Mouse (Mus musculus): ENCODE results near the gene Anapc16. TPM values are rescaled to one million over a fixed set of nuclear protein-coding genes. Genes with fewer than 3 reads are reported as not detected.
"Not testable (repeated sequence)": the region's sequence is repeated elsewhere in the genome, so short reads cannot be mapped to it uniquely, and the experiment has no call there.

Anapc16 gene
- total RNA-seq, 2 experiments from 2014 or later = 66.0 to 72.3 TPM

DNA sequence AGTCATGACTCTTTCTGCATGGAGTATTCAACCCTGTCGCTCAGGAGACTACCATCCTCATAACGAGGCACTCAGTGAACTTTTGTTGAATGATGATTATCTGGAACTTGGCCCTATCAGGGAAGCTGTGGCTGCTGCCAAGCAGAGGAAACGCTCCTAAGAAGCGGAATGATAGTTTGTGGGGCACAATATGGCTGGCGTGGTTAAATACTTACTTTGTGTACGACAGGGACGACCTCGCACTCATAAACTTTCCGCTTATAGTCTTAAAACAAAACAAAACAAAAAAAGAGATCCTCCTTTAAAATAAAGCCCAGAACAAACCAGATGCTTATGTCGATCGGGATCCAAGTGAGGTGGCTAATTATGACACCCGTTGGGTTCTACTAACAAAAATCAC, 732 bp downstream of the Anapc16 start:
- peak in 1 of 2 experiments; percentile 23 for DNase-seq (ENCODE audit: low spot score in 2 of 2)

DNA sequence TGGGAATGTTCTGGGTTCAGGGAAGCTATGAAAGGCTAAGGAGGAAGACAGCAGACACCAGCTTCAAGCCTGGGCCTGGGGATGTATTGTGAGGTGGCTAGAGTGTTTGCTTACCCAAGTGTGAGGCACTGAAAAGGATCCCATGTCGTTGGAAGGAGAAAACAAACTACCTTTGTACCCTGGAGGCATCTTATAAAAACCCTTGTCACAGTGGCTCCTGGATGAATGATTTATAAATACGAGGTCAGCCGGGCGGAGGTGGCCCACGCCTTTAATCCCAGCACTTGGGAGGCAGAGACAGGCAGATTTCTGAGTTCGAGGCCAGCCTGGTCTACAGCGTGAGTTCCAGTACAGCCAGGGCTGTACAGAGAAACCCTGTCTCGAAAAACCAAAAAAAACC, 1.3 kb downstream of the Anapc16 start:
- not testable (repeated sequence) for DNase-seq (ENCODE audit: low spot score in 2 of 2)

DNA sequence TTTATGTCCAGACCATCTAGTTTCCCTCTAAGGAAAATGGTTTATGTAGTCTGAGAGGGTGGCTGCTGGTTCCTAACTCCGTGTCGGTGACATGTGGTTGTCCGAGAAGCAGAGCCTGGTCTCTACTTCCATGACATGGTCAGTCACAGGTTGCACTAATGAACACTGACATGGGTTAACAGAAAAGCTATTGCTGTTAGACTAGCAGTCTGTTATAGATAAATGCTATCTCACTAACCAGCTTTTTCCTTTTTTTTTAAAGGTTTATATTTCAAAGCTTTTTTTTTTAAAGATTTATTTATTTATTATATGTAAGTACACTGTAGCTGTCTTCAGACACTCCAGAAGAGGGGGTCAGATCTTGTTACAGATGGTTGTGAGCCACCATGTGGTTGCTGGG, 3.9 kb downstream of the Anapc16 start:
- DNase-seq (ENCODE audit: low spot score in 2 of 2) = no peak

DNA sequence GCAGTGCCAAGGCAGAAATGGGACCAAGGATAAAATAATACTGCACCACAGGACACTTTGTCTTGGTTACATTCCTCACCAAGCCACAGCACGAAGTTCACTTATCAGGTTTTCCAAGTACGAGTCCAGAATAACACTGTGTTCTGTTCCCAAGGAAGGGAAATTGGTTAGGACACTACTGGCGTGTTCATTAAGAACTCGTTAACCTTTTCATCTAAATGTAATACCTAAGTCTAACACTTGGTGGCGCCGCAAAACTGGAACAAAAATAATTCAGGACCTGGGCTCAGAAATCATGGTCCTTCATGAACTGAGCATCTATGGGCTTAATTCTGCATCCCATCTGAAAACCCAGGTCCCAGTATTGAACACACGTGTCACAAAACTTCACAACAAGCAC, 5.3 kb downstream of the Anapc16 start:
- peak; percentile 58 to 67 for DNase-seq (ENCODE audit: low spot score in 2 of 2)

DNA sequence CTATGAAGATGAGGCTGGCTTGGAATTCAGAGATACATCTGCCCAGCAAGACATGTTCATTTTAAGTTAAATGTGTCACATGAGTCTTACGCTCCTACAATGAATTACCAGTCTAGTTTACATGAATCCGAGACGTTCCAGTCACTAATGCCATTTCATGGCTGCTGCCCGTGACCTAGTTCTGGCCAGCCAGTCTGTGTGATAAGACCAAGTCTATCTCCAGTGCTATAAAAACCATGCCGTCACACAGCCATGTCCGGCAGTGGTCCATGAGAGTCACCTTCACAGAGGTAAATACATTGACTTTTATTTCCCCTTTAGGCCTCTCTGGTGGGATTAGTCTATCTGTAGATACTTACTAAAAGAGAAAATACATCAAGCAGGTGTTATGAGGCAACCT, 7.0 kb downstream of the Anapc16 start:
- no peak for DNase-seq (ENCODE audit: low spot score in 2 of 2)

DNA sequence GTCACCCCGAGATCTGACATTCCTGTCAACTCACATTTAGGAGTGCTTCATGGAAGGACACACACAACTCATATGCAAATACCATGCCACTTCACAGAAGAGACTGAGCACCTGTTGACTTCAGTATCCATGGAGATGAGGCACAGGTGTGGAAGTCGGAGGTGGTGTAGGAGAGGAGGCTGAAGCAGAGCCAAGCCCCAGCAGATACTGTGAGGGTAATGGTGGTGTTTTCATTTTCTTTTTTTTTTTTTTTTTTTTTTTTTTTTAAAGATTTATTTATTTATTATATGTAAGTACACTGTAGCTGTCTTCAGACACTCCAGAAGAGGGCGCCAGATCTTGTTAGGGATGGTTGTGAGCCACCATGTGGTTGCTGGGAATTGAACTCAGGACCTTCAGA, 9.1 kb downstream of the Anapc16 start:
- not testable (repeated sequence) for DNase-seq (ENCODE audit: low spot score in 2 of 2)

DNA sequence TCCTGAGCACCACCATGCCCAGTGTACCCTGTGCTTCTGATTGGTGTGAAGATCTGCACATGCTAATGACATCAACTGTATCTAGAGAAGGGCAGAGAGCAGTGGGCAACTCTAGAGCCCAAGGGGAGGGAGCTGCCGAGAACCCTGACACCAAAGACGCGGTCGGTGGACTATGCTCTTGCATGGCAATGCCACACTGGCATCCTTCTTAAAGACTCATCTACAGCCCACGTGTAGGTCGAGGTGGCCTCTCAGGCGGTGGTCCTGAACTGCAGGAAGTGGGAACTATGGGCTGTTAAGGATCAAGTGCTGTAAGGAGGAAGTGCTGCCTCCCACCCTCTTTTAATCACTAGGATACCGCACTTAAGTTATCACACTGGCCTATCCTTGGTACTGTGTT, 10.9 kb downstream of the Anapc16 start:
- DNase-seq (ENCODE audit: low spot score in 2 of 2) = no peak

DNA sequence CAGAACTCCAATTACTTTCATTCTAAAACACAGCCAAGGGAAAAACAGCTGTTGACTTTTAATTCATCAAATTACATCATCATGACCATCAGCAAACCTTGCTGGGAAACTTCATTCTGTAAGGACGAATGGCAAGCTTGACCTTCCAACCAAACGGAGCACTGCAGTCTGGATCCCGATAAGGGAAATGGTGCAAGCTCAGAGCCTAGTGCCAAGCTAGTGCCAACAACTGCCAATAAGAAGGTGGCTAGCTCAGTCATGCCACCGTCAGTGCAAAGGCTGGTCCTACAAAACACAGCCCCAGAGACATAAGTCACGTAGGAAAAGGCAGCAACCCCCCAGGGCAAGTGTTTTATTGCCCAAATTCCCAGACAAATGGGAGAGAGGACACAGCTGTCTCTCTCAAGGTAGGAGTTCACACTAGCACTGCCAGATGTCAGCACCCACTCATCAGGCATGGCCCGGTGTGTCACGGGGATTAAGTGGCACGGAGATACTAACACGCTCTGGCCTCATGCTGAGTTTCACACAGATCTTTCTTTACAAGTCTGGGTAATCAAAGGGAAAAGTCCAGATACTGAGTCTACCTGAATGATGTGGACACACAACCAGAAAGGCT, 11.6 kb downstream of the Anapc16 start:
- no peak for DNase-seq (ENCODE audit: low spot score in 2 of 2)

DNA sequence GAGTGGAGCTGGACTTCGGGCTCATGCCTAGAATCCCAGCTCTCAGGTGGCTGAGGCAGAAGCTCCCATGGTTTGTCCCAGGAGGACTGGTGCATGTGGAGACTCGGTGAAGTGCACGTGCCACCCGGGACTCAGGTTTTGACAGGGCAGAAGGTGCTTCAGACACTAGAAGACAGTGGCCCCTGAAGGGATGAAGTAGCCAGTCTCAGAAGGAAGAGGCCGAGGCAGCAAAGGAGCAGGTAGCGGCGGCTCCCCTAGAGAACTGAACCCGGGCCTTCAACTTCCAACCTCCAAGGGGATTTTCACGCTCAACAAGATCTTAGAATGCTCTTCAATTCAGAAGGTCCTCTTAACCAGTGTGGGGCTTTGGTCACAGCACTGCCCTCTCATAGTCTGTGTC, 12.5 kb downstream of the Anapc16 start:
- DNase-seq (ENCODE audit: low spot score in 2 of 2) = no peak

DNA sequence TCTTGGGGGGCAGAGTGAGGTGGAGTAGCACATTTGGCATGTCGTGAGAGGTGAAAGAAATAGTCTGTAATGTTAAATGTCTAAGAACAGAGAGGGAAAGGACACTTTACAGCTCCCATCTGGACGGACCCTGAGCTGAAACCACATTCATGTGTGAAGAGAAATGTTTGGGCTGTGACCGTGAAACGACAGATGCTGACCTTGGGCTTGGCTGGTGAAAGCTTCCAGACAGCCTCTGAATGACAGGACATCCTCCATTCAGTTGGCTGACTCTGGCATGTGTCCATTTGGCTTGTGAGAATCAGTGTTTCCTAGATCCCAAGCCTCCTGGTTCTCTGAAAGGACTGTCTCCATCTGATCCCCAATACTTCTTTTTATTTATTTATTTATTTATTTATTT, 14.9 kb downstream of the Anapc16 start:
- DNase-seq (ENCODE audit: low spot score in 2 of 2) = no peak

DNA sequence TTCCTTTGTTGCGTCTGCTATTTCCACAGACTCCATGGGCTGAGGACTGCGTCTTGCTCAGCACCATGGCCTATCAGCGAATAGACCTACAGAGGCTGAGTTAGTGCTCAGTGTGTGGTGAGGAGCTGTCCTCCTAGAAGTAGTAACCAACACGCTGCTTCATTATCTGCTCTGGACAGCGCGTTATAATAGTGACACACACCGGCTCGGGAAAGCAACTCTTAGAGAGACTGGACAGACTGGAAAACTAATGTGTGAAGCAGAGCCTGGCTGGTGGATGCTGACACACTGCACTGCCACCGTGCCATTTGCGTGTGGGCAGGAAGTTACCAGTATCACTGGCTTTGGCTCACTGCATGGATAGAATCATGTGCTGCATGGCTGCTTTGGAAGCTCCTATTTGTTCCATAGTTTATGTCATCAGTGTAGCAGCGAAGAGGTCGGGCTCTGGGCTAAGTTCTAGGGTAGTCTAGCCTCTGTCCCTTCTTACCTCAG, 20.5 kb downstream of the Anapc16 start:
- DNase-seq (ENCODE audit: low spot score in 2 of 2) = no peak

DNA sequence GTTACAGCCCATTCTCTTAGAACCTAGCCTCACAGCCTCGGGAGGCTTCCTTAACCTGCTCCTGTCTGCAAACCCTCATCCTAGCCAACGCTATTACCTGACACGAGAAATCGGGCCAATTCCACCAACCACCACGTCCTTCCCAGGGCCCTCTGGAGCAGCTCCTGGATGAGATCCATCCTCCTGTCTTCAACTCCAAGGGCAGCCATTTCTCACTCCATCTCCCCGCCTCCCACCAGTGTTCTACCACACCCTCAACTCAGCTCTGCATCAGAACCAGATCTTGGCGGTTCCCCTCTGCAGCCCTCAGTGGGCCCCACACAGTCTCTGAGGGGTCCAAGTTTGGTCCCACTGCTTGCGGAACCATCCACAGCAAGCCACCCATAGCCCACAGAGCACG, 21.1 kb downstream of the Anapc16 start:
- no peak for DNase-seq (ENCODE audit: low spot score in 2 of 2)

DNA sequence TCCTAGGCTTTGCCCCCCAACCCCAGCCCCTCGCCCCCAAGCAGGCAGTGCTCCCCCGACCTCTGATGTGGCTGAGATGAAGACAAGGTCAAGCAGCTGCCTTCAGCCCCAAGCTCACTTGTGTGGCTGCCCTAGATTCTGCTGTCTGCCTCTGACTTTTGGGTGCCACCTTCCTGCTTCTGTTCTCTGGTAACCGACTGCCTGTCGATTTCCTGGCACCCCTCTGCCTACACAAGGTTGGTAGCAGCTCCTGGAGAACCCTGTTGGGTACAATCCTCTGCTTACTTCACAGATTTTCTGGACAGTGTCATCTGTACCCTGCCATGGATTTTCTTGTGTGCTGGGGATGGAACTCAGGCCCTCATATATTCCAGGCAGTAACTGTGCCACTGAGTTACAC, 21.6 kb downstream of the Anapc16 start:
- DNase-seq (ENCODE audit: low spot score in 2 of 2) = no peak

DNA sequence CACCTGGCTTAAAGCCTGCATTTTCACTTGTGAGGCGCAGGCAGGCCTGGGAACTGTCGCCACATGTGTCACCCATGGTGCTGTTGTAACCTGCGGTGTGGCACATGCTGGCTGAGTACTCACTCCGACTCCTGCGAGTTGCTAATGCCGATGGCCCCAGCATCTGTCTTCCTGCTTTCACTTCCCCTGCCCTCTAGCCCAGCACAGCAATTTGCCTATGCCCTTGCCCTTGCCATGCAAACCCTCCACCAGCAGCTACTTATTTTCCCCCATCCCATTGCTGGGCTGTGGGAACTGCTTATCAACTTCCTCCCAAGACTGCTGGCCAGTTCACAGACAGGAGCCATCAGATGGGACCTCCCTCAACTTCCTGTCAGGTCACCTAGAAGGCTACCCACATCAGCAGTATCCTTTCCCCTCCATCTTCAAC, 22.1 kb downstream of the Anapc16 start:
- no peak for DNase-seq (ENCODE audit: low spot score in 2 of 2)

DNA sequence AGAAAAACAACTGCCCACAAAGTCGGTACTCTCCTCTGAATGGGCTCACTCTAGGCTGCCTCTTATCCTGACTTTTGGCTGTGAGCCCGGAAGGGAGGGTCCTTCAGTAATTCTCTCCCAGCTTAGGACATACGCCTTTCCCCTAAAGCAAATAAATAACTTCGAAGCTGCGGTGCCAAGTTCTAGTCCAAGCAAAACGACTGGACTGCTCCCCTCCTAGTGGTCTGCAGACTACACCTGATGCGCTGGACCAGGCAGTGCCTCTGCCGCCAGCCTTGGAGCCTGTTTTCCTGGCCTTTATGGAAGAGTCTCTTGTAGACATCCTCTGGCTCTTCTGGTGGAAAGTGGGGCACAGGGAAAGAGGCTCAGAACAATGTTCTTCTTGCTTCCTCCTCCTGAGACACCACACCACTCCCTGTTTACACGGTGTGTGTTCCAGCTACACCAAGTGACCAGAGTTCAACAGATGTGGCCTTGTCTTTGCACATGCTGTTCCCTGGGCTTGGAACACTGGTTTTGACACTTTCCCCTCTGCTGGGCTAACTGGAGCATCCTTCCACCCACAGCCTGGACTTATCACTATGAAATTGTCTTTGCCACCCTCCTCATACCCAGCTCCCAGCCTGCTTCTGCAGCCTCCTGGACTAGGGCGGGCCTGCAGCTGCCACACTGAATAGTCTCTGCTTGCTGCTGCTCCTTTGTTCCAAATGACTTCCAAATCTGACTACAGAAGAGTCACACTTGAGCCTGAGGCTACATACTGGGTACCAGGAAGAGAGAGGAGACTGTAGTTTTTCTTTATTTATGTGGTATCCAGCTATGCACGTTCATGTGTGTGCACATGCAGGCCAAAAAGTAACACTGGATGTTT, 23.8 kb downstream of the Anapc16 start:
- DNase-seq (ENCODE audit: low spot score in 2 of 2) = peak in 1 of 2 experiments; percentile 60

DNA sequence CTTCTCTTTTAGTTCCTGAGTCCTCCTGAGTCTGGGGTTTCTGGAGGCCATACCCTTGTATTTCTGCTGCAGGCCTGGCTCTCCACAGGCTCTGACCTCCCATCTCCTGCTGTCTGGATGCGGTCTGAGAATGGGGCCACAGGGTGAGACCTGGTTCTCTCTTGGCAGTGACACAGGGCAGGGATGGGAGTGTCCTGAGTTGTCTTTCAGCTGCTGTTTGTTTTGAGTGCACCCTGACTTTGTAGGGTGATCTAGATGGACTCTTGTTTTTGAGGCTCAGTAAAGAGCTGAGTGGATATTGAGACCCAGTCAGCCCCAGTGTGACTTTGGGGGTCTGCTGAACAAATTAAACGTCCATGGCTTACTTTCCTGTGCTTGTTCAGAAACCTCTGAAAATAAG, 24.5 kb downstream of the Anapc16 start:
- no peak for DNase-seq (ENCODE audit: low spot score in 2 of 2)

DNA sequence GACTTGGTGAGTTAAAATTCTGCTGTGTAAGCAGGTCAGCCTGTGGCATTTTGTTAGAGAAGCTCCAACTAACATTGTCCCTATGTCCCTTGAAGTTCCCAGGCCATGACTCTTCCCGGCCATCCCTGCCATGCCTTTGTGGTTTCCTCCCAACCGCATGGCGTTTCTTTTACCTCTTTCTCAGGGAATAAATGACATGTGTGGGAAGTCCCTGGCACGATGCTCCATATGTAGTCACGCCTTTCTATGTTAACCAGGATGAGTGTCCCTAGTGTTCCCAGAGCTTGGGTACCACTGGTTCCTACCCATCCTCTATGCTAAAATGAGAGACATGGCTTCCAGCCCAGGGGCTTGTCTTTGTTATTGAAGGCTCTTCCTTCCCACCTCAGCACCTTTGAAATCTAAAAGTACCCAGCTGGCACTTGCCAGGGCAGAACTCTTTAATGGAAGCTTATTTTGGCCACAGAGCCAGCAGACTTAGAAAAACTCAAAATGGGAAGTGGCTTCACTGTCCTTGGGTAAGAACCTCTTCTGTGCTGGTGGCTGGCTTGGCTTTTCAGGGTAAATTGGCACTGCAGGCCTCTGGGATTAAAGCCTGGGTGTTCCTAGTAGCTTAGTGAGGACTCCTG, 25.1 kb downstream of the Anapc16 start:
- no peak for DNase-seq (ENCODE audit: low spot score in 2 of 2)

DNA sequence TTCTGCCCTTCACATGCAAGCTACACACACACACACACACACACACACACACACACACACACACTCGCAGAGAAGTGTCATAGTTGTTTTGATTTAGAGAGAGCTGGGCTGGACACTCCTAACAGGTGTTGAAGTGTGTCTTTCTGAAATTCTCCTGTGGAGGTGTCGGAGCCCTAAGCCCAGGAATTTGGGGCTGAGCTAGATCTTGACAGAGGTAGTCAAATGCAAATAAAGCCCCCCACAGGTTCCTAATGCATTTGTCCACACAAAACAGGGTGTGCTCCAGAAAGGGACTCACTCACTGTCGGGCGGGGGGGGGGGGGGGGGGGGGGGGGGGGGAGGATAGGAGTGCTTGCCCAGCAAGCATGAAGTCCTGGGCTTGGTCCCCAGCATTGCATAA, 25.8 kb downstream of the Anapc16 start:
- no peak for DNase-seq (ENCODE audit: low spot score in 2 of 2)

DNA sequence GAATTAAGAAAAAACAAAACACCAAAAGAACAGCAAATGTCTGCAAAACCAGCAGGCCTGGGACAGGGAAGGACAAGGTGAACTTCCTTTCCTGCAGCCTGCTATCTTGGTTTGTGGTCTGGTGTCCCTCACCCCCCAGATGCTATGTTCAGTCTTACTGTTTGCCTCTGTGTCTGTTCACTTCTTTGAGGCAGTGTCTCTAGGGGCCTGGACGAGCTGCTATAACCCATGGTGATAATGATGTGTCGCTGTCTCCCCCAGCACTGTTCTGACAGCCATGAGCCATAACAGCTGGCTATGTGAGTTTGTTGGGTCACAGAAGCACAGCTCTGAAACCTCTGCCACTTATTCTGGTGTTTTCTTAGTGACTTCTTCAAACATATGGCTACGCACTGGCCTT, 28.1 kb downstream of the Anapc16 start:
- DNase-seq (ENCODE audit: low spot score in 2 of 2) = no peak

DNA sequence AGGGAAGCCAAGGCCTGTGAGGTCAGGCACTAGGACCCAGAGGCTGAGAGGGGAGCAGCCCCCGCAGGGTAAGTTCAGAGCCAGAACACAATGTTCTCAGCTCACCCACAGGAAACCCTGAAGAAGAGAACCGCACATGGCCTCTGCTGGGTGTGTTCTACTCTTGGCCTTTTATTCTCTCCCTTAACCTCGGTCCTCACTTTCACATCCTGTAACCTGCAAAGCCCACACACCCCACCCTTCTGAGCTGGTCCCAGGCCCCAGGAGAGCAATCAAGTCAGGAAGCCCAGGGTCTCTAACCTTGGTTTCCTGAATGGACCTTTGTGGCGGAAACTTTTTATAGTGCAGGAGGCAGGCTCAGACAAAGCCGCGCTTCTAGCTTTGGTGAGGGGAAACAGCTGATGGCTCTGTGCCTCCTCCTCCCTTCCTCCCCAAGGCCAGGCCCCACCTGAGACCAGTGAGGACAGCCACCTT, 28.7 kb downstream of the Anapc16 start:
- DNase-seq (ENCODE audit: low spot score in 2 of 2) = no peak

DNA sequence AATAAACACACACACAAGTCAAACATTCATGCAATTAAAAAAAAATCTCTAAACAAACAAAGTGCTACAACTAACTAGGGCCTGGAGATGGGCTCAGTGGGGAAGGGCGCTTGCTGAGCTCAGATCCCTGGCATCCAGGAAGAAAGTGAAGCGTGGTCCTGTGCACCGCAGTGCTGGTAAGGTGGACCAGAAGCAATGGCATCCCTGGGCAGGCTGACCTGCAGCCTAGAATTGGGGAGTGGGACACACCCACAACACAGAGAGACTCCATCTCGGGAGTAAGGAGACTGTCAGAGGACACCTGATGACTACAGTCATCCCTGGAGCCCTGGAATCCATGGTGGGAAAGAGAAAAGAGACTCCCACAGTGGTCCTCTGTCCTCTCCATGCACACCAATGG, 29.5 kb downstream of the Anapc16 start:
- no peak for DNase-seq (ENCODE audit: low spot score in 2 of 2)

DNA sequence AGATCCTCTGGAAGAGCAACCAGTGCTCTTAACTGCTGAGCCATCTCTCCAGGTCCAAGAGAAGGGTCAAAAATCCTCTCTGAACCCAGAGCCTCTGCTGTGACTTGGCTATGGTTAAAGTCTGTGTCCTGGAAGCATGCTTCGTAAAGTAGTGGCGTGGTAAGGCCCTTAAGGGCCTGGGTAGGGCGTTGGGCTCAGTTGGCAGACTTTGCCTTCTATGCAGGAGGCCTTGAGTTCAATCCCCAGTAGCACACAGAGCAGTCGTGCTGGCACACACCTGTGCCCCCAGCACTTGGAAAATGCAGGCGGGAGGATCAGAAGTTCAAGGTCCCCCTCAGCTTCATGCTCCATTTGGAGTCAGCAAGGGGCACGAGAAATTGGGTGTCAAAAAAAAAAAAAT, 29.9 kb downstream of the Anapc16 start:
- no peak for DNase-seq (ENCODE audit: low spot score in 2 of 2)
